Mouse (Mus musculus) small intestine, adult 2 months (tissue): ENCODE results near the gene Pou3f1. TPM values are rescaled to one million over a fixed set of nuclear protein-coding genes. Genes with fewer than 3 reads are reported as not detected.

Experiments used
- H3K27ac ChIP-seq: fragments of 200-500 bp; 2 replicates; pipeline ENCODE4 v1.5.1; 2012; ENCODE audit warnings: low read depth, low read length, control low read depth, inconsistent platforms; ENCODE audit not compliant: insufficient read depth
- H3K27me3 ChIP-seq: fragments of 200-500 bp; 2 replicates; pipeline ENCODE4 v1.6.1; 2012; ENCODE audit warnings: mild to moderate bottlenecking, moderate library complexity, low read length, inconsistent platforms; ENCODE audit not compliant: control insufficient read depth, insufficient read depth
- H3K36me3 ChIP-seq: fragments of 200-500 bp; 2 replicates; pipeline ENCODE4 v1.6.1; 2012; ENCODE audit warnings: mild to moderate bottlenecking, low read length, control low read depth, inconsistent platforms; ENCODE audit not compliant: control insufficient read depth, insufficient read depth
- H3K4me1 ChIP-seq: fragments of 200-500 bp; 2 replicates; pipeline ENCODE4 v1.6.1; 2012; ENCODE audit warnings: low read length, inconsistent platforms, mixed read lengths; ENCODE audit not compliant: control insufficient read depth, insufficient read depth, insufficient read length
- H3K4me3 ChIP-seq: fragments of 200-500 bp; 2 replicates; pipeline ENCODE4 v1.5.1; 2012; ENCODE audit warnings: low read depth, mild to moderate bottlenecking, control low read depth, inconsistent platforms, low read length, moderate library complexity
- CTCF ChIP-seq: fragments of 200-500 bp; IDR thresholded peaks from 2 replicates; pipeline ENCODE4 v1.5.1; 2012; ENCODE audit warnings: low read depth, mild to moderate bottlenecking, control low read depth, inconsistent platforms, low read length, moderate library complexity, mixed read lengths; ENCODE audit not compliant: insufficient replicate concordance, insufficient read length; ENCODE audit errors: extremely low read depth
- POLR2A ChIP-seq: fragments of 200-500 bp; IDR thresholded peaks from 2 replicates; pipeline ENCODE4 v1.6.1; 2012; ENCODE audit warnings: low read depth, mild to moderate bottlenecking, control low read depth, inconsistent platforms, low read length, moderate library complexity
- WGBS: fragments of 180-500 bp; shearing (Covaris S2); methylation state at CpG from one replicate; pipeline ENCODE4 v1.1.7; 2018; 5-methylcytosine and 5-hydroxymethylcytosine counted together
- polyA plus RNA-seq: library from polyadenylated mRNA; depleted of rRNA; stranded (reverse); fragments of >200 nt; gene quantifications from 2 replicates; pipeline ENCODE4 v1.2.3, GENCODE M21; 2012

The Pou3f1 gene
- polyA plus RNA-seq, 1 experiment = 0.09 TPM

DNA sequence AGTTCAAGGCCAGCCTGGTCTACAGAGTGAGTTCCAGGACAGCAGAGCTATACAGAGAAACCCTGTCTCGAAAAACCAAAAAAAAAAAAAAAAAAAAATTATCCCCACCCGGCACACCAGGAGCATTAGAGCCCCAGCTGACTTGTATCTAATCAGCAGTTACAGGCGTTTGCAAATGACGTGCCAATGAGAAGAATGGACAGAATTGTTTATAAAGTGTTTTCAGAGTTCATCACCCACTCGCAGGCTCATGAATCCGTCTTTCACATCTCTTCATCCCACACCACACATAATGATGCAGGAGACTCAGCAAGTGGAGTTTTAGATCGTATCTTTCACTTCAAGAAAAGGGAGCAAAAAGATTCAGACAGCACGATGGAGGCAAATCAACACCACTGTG lies 28.8 kb downstream of the Pou3f1 start:
- Histone ChIP-seq H3K36me3 (peaks cover 41% of the 10 kb centered on the region), H3K27me3 (no peaks in the 10 kb centered on the region)

GRCm38 (mm10) chr4:124685897-124686402 lies 29.3 kb downstream of the Pou3f1 start:
- WGBS = 80% methylated on average over 8 of the region's 8 CpGs
- TF ChIP-seq POLR2A (no peak), CTCF (no peak)
- H3K4me1 ChIP-seq = no peaks in the 10 kb centered on the region
- H3K36me3 ChIP-seq = peaks cover 36% of the 10 kb centered on the region
- no peak overlapping the region for H3K4me3 ChIP-seq
- H3K27me3 ChIP-seq = no peaks in the 10 kb centered on the region
- H3K27ac ChIP-seq = peak overlapping the region; percentile 29; the same call in 1 of the 2 replicates

More for the DNA sequence above, 28.8 kb downstream of the Pou3f1 start:
- 80% methylated on average over 8 of the region's 8 CpGs for WGBS
- Histone ChIP-seq H3K27ac (0 out of 2 replicates have a peak overlapping the region, but pooled peaks have one; percentile 15), H3K4me3 (no peak overlapping the region), H3K4me1 (no peaks in the 10 kb centered on the region)
- TF ChIP-seq POLR2A (no peak), CTCF (no peak)

GRCm38 (mm10) chr4:124691455-124691854 lies 34.8 kb downstream of the Pou3f1 start:
- Histone ChIP-seq H3K4me1 (peaks cover 6% of the 10 kb centered on the region), H3K27me3 (no peaks in the 10 kb centered on the region), H3K27ac (no peak overlapping the region), H3K4me3 (no peak overlapping the region), H3K36me3 (0 out of 2 replicates have a peak, but pooled peaks cover 4% of the 10 kb centered on the region)
- TF ChIP-seq POLR2A (no peak), CTCF (no peak)
- WGBS = 77% methylated on average over 8 of the region's 8 CpGs

DNA sequence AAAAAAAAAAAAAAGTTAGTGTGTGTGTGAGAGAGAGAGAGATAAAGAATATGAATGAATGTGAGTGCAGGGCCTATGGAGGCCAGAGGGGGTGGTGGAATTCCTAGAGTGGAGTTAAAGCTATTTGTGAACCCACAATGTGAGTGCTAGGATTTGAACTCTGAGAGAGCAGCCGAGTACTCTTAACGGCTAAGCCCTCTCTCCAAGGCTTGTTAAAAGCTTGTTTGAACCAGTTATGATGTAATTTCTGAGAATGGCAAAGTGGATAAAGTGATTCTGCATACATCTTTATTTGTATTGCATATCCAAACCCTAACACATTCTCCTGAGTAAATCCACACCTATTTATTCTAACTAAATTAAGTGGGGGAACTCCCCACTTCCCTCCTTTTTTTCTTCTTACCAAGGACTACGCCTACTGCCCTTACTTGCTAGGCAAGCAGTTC lies 35.8 kb downstream of the Pou3f1 start:
- no peak overlapping the region for H3K4me3 ChIP-seq
- H3K27ac ChIP-seq = no peak overlapping the region
- no peaks in the 10 kb centered on the region for H3K36me3 ChIP-seq
- WGBS = 41% methylated on average over 3 of the region's 3 CpGs
- H3K4me1 ChIP-seq = peaks cover 6% of the 10 kb centered on the region
- no peaks in the 10 kb centered on the region for H3K27me3 ChIP-seq
- TF ChIP-seq CTCF = no peak
- TF ChIP-seq POLR2A = no peak

GRCm38 (mm10) chr4:124693135-124693894 lies 36.7 kb downstream of the Pou3f1 start, which contains the start of gene Utp11:
Gene Utp11, minus strand, starts transcription at chr4:124693600.
- Histone ChIP-seq H3K36me3 (no peaks in the 10 kb centered on the region), H3K27ac (peak within 1 kb of the TSS; percentile 22; the same call in 1 of the 2 replicates), H3K4me1 (peaks cover 6% of the 10 kb centered on the region), H3K4me3 (peak within 1 kb of the TSS; percentile 90), H3K27me3 (no peaks in the 10 kb centered on the region)
- WGBS = under 1% methylated on average over 43 of the region's 43 CpGs
- TF ChIP-seq CTCF (no peak), POLR2A (0 out of 2 replicates have a peak, but pooled peaks have one; percentile 19)

- Histone ChIP-seq H3K27me3 (no peaks in the 10 kb centered on the region), H3K4me3 (no peak overlapping the region), H3K27ac (no peak overlapping the region), H3K4me1 (peaks cover 6% of the 10 kb centered on the region), H3K36me3 (no peaks in the 10 kb centered on the region)
- TF ChIP-seq CTCF (no peak), POLR2A (no peak)
- WGBS = 80% methylated on average over 2 of the region's 2 CpGs
Measured at GRCm38 (mm10) chr4:124694572-124694971, 38.0 kb downstream of the Pou3f1 start.

DNA sequence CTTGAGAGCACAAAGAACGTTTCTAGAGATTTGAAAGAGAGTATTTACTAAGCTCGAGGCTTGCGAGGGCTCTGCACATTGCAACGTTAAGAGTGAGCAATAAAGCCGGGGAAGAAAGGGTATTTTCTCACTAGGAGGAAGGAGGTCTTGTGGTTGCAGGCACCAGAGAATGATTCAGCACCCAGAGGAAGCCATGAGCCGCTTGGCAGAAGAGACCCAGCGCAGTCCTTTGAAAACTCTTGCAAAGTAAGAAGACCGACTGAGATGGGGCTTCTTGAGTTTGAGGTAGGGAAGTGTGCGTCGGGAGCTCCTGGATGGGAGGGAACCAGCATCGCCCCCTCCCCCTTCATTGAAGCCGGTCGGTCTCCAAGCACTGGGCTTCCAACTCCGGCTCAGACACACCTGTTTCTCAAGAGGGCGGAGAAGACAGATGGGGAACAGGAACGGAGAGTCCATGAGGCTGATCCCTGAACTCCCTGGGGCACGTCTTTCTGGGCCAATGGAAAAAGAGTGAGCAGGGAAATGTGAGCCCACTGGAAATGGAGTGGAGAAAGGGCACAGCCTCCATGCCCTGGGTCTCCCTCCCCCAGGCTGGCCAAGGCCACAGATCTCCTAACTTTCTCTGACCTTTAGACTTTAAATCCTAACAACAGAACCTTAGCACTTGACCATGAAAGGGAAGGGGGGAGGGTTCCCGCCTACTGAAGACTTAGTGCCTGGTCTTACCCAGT lies 39.3 kb downstream of the Pou3f1 start:
- peaks cover 6% of the 10 kb centered on the region for H3K4me1 ChIP-seq
- H3K27ac ChIP-seq = no peak overlapping the region
- peak overlapping the region; percentile 24; the same call in 1 of the 2 replicates for H3K4me3 ChIP-seq
- WGBS = 15% methylated on average over 18 of the region's 18 CpGs
- TF ChIP-seq CTCF (no peak), POLR2A (no peak)
- no peaks in the 10 kb centered on the region for H3K36me3 ChIP-seq
- H3K27me3 ChIP-seq = no peaks in the 10 kb centered on the region
